Mouse (Mus musculus): ENCODE results near the gene Vmn2r47.
"Not testable (repeated sequence)": the region's sequence is repeated elsewhere in the genome, so short reads cannot be mapped to it uniquely, and the experiment has no call there.

The Vmn2r47 gene

DNA sequence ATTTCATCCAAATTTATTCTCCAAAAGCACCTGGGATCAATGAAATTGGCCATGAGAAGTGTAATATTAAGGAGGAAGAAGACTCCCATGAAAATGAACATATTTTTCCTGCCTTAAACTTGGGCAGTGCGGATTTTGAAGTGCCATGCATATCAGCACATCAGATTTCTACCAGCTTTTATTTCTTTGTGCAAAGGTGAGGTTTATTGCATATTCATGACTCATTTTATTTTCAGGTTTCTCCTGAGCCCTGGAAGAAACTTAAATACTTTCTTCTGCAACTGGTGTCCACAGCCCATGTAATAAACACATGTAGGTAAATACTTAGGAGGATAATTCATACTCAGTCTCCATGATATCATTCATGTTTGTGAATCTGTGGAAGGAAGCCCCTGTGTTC lies at the start of gene Vmn2r47:
Vmn2r47 (minus strand) TSS at position 101 of the 400 bp plus-strand sequence.
- not testable (repeated sequence) for DNase-seq (ENCODE audit: low spot score)

DNA sequence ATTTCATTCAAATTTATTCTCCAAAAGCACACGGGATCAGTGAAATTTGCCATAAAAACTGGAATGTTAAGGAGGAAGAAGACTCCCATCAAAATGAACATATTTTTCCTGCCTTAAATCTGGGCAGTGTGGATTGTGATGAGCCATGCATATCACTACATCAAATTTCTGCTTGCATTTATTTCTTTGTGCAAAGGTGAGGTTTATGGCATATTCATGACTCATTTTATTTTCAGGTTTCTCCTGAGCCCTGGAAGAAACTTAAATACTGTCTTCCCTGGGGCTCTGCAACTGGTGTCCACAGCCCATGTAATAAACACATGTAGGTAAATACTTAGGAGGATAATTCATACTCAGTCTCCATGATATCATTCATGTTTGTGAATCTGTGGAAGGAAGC lies 70.7 kb downstream of the Vmn2r47 start, which contains the start of gene Vmn2r46:
Vmn2r46 (minus strand) TSS at position 101 of the 400 bp plus-strand sequence.
- DNase-seq (ENCODE audit: low spot score) = not testable (repeated sequence)

All from embryo, embryonic 10 days (tissue).